Mouse (Mus musculus) embryo, embryonic 9.5 days (tissue): ENCODE measurements around the gene Prpf6.

Source experiments
- DNase-seq: peaks from one replicate; pipeline ENCODE4 v3.0.0-alpha.2; 2017; ENCODE audit errors: extremely low spot score

Gene Prpf6

DNA sequence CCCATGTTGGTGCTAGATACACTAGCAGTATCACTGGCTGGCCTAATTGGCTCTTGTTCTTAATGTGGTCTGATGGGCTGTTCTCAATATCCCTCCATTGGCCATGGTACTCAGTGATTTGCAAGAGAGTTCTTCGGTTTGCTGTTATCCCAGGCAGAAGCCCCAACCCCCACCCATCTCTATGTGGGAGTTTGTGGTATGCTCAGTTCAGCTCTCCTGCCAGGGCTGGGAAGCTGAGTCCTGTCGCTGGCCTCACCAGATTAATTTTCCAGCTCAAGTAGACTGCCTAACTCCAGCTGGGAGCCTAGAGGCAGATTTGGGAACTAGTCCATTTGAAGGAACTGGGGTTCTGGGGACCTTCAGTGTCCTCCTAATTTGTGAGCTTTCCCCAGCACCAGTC is 65.8 kb downstream of the Prpf6 start:
- DNase-seq: no peak

GRCm38 (mm10) chr2:181658528-181658927 is 66.9 kb downstream of the Prpf6 start:
- no peak for DNase-seq

- peak; percentile 52 for DNase-seq
Measured at GRCm38 (mm10) chr2:181658930-181659555, 67.4 kb downstream of the Prpf6 start.

DNA sequence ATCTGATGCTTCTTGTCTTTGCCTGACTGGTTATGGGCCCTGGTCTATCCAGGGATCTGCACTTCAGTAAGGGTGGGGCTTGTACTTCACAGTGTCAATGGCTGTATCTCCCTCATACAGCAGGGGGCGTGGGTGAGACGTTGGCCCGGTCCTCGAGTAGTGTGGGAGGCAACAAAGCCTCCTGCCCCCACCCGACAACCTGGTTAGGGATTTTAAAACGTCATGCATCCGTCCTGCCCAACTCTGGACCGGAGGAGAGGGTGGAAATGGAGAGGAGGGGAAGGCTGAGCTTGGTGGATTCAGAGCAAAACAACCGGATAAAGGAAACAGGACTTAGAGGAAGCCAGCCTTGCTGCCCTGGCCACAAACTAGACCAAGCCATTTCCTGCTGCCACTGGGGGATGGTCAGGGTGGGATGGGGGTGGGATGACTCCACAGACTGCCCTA is 68.0 kb downstream of the Prpf6 start:
- DNase-seq: peak; percentile 76

GRCm38 (mm10) chr2:181662620-181663297 is 71.1 kb downstream of the Prpf6 start:
- DNase-seq: no peak

DNA sequence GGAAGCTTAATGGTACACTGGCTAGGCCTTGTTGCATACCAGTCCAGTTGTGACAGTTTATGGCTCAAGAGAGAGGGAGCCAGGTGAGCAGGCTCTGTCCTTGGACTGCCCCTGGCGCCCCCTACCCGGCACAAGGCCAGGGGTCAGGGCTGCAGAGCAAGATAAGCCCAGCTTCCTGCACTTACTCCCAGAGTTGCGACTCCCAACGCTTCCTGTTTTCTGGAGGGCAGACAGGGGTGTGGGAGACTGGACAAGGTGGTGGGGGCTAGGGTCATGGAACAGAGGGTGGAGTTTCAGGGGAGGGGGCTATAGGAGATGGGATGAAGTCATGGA is 71.6 kb downstream of the Prpf6 start:
- DNase-seq: no peak

DNA sequence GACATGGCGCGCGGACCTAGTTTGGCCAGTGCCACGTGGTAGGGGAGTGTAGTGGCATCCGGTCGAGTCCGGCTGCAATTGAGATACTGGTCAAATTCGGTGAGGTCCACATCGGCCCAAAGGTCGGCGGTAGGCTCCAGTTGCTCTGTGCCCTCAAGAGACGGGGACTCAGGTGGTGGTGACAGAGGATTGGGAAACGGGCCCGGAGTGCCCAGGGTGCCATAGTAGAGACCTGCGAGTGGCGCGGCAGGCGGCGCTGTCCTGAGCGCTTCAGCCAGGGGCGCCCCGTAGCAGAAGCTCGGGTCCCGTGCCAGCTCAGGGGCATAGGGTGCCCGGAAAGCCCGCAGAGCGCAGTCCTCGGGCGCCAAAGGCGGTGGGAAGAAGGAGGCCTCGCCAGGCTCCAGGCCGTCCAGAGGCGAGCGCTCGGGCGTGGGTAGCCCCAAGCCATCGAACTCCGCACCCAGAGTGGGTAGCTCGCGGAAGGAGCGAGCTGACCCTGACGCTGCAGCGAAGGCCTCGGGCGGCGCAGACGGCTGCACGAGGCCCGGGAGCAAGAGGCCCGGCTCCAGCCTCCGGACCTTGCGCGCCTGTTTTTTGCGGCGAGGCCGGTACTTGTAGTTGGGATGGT is 78.7 kb downstream of the Prpf6 start:
- no peak for DNase-seq

GRCm38 (mm10) chr2:181670913-181671311 is 79.2 kb downstream of the Prpf6 start:
- DNase-seq: no peak

DNA sequence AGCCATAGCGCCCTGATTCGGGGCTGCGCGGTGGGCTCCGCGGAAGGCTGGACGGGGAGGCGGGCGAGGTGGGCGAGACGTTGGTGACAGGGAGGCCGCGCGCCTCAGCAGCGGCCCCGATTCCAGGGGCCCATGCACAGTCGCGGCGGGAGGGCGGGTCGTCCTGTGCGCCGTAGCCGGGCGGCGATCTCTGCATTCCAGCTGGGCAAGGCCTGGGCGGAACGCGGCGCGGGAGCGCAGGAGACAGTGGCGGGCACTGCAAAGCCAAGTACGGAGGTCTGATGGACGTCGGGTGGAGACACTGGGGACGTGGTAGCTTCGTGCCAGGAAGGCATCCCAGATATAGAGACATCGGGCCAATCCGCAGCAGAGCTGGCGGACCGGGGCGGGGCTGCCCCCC is 79.7 kb downstream of the Prpf6 start, which contains the start of gene Sox18:
Gene Sox18 (minus strand): TSS at position 315 of the 400 bp plus-strand sequence.
- peak; percentile 40 for DNase-seq

DNA sequence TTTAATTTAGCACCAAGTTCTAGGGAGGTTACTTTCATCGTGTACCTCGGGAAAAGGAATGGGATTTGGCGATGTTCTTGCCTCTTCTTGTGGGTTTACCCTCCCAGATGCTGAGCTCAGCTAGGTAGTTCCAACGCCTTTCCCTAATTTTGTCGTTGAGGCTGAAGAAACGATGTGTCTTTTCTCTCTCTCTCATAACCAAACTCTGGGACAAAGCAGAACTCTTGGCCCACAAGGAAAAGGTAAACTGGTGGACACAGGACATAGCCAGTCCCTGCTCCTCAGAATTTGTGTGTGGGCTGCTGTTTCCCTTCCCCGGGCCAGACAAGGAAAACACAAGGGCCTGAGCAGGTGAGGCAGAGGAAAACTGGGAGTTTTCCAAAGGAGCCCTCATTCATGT is 80.3 kb downstream of the Prpf6 start:
- DNase-seq: no peak

- DNase-seq: no peak
Measured at GRCm38 (mm10) chr2:181673501-181673900, 81.8 kb downstream of the Prpf6 start.

DNA sequence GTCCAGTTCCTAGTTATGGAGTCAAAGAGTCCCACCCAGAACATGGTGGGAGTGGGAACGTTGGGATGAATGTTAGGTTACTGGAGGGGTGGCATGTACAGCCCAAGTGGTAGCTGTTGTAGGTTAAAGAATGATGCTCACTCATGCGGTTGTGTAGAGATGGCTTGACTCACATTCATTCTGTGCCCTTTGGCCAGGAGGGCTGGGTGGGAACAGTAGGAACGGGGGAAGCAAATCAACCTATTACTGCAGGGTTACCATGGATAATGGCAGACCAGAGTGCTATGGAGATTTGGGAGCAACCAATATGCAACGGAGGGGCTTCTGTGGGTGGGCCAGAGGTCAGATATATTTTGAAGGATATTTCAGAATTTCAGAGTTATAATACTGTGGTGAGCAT is 83.3 kb downstream of the Prpf6 start:
- no peak for DNase-seq

DNA sequence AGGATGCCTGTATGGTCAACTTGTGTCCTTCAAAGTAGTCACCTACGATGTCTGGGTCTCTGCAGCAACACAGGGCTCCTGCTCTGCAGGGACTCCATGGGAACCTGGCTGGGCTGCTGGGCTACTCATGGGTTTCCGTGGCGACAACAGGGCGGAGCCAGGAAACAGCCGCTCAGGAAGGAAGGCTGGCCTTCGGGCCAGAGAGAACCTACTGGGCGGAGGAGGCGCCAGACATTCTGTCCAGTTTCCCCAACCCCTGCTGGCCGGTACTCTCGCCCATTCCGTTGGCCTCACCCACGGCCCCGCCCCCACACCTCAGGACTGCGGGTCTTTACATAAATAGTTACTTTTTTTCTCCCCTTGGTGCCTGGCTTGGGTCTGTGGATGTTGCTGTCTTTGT is 83.8 kb downstream of the Prpf6 start:
- DNase-seq: peak; percentile 71

DNA sequence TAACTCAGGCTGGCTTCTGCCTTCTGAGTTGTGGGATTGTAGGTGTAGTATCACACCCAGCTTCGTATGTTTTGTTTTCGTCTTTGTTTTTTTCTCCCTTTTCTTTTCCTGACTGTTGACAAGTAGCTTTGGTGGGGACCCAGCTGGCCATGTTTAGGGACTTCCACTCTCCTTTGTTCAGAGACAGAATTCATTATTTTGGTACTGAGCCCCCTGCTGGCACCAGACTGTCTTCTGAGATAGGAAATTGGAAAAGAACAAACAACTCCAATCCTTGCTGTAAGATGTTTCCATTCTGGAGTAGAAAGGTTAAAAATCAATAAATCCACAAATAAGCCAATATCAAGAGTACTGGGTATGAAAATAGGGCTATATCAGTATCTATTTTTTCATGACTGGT is 84.8 kb downstream of the Prpf6 start:
- no peak for DNase-seq

DNA sequence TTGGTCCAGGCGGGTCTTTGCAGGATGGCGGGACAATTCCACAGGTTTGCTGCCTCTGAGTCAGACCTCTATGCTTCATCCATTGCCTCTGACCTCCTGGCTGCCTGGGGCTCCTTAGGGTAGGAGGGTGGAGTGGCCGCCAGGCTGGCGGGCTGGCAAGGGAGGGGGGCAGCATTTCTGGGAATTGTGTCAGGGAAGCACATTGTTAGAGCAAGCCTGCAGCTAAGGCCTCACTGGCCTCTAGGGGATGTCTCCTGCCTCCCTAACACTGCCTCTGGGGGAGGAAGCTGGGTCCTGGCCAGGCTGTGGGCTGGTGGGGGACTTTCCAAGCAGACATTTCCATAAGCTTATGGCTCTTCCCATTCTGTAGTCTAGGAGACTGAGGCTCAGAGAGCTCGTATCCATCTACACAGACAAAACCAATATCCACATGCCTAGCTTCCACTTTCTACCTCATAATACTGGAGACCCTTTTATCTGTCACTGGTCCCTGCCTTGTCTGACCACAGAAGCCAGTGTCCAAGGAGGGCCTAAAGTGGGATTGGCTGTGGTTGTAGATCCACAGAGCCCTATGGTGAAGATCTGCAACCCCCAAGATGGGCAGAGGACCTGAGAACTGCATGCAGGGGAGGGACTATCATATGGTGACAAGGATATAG is 85.6 kb downstream of the Prpf6 start:
- no peak for DNase-seq

- DNase-seq: no peak
Measured at GRCm38 (mm10) chr2:181677755-181678098, 86.1 kb downstream of the Prpf6 start.

- DNase-seq: peak; percentile 74
Measured at GRCm38 (mm10) chr2:181678780-181679179, 87.1 kb downstream of the Prpf6 start.

- DNase-seq: peak; percentile 76
Measured at GRCm38 (mm10) chr2:181679951-181680715, 88.5 kb downstream of the Prpf6 start, which contains the start of gene Tcea2. Tcea2 (plus strand) TSS chr2:181680310.

GRCm38 (mm10) chr2:181680716-181681117 is 89.0 kb downstream of the Prpf6 start:
- DNase-seq: no peak

DNA sequence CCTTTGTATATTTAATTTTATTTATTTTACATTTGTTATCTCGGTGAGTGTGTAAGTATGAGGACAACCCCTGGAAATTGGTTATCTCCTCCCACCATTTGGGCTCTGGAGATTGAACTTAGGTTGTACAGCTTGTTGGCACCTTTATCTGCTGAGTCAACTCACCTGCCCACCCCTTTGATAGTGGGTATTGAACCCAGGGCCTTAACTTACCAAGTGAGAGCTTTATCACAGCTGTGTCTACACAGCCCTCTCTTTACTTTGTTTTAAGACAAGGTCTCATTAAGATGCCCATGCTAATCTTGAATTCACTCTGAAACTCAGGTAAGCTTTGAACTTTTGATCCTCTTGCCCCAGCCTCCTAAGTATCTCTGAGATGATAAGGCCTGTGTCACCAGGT is 90.3 kb downstream of the Prpf6 start:
- DNase-seq: no peak

- no peak for DNase-seq
Measured at GRCm38 (mm10) chr2:181683381-181683780, 91.7 kb downstream of the Prpf6 start.

- DNase-seq: no peak
Measured at GRCm38 (mm10) chr2:181684713-181685112, 93.0 kb downstream of the Prpf6 start.
